Mouse (Mus musculus): ENCODE data around the gene Timp2. TPM values are rescaled to one million over a fixed set of nuclear protein-coding genes. Genes with fewer than 3 reads are reported as not detected.
"Not testable (repeated sequence)": the region's sequence is repeated elsewhere in the genome, so short reads cannot be mapped to it uniquely, and the experiment has no call there.

Gene Timp2
- total RNA-seq (2015; ENCODE audit: low replicate concordance) (4.8 and 12.9 TPM in 2 replicates), total RNA-seq (2017; ENCODE audit: low replicate concordance) (8.3 and 11.3 TPM in 2 replicates)

- ATAC-seq (replicated peaks; ENCODE audit: low FRiP score, poor library complexity, severe bottlenecking), result no peak
Observed at GRCm38 (mm10) chr11:118355640-118356039, at the start of gene Timp2. Timp2 (minus strand) TSS chr11:118355740.

DNA sequence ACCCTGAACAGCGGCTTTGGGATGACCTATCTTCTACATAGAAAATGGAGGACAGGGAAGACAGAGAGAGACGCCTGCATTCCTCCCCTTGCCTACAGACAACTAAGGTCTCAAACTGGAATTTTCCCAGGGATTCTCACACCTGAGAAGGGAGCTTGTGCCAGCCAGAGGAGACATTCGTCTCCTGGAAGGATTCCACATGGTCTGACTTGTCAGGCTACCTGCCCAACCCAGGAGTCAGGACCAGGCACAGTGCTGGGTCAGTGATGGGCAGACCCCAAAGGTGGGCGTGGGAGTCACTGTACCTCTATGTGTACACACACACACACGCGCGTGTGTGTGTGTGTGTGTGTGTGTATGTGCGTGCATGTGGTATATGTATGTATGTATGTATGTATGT, 49.8 kb upstream of the Timp2 start:
- ATAC-seq (replicated peaks; ENCODE audit: low FRiP score, poor library complexity, severe bottlenecking), result no peak

GRCm38 (mm10) chr11:118403951-118404899, 48.7 kb upstream of the Timp2 start:
- ATAC-seq (replicated peaks; ENCODE audit: low FRiP score, poor library complexity, severe bottlenecking), result no peak

- ATAC-seq (replicated peaks; ENCODE audit: low FRiP score, poor library complexity, severe bottlenecking), result no peak
Observed at GRCm38 (mm10) chr11:118403183-118403582, 47.6 kb upstream of the Timp2 start.

DNA sequence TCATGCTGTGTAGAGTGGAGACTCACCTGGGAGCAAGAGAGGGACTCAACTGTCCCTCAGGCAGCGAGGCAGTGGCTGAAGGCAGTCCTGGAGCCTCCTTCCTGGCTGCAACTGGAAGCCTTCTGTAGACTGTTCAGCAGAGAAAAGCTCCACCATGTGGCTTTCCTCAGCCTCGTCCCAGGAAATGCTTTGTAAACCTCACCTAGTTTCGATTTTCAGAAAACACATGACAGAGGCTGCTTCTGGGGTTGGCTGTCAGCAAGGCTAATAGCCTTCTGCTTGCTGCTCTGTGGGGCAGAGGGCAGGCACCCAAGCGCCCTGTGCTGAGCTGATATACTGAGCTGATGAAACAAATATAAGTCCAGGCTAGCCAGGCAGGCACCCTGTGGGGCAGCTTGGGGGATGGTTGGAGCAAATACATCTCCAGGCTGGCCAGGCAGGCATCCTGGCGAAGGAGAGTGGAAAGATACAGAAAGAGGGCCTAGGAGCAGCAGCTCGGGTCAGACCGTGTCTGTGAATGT, 46.3 kb upstream of the Timp2 start, which contains the start of gene Lgals3bp:
Gene Lgals3bp (minus strand): TSS at position 333 of the 521 bp plus-strand sequence.
- peak; percentile 52 for ATAC-seq (replicated peaks; ENCODE audit: low FRiP score, poor library complexity, severe bottlenecking)

GRCm38 (mm10) chr11:118401195-118401594, 45.7 kb upstream of the Timp2 start:
- peak; percentile 27; the same call in 1 of the 2 replicates for ATAC-seq (replicated peaks; ENCODE audit: low FRiP score, poor library complexity, severe bottlenecking)

- ATAC-seq (replicated peaks; ENCODE audit: low FRiP score, poor library complexity, severe bottlenecking), result no peak
Observed at GRCm38 (mm10) chr11:118400566-118400936, 45.0 kb upstream of the Timp2 start.

DNA sequence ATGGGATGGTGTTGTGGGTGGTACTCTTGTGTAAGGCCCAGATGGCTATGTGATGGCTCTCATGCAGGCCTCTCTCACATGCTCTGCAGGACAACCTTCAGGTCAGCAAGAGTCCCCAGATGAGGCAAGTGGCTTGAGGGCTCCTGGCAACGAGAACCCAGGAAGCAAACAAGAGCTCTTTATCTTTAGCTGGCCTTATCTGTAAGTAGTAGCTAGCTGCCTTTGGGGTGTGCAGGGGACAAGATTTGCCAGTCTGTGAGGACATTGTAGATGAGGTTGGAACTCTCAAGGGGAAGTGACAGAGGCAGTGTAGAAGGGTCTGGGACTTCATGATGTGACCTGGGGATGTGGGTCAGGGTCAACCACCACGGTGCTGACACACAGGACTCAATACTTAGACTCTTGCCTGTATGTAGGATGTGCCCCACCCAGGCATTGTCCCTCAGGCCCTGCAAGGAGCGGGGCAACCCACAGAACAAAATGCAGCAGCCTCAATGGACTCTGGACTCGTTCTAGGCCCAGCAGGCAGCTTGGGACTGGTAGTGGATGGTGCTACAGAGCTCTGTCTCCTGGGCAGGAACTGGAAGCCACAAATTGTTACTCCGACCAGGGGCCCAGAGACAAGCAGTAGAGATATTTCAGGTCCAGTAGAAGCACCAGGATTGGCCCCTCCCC, 44.5 kb upstream of the Timp2 start:
- peak; percentile 41 for ATAC-seq (replicated peaks; ENCODE audit: low FRiP score, poor library complexity, severe bottlenecking)

DNA sequence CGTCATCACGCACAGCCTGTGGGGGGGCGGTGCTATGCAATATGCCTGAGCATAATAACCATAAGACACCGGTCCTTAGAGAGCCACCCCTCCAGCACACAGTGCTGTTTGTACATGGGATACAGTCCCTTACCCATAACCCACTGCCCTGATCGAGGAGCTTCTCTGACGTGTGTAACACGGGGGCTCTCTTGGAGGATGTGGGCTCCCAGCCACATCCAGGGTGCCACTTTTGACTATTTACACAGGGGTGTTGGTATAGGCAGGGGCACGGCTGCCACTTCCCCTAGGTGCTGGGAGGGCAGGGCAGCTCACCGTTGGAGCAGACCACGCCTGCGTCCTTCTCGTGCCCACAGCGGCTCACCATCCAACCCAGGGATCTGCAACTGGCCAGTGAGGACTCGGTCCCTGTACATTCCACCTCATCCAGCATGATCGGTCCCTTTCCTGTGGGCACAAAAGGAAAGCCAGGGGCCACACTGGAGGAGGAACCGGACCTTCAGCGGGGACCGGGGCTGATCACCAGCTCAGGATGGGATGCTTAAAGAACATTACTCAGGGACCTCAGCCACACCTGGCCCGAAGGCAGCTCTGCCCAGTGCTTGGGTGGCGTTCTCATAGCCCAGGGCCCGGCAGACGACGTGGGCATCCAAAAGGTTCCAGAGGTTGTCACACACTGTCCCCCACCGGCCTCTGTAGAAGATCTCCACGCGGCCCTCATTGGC, 42.4 kb upstream of the Timp2 start:
- no peak for ATAC-seq (replicated peaks; ENCODE audit: low FRiP score, poor library complexity, severe bottlenecking)

GRCm38 (mm10) chr11:118394538-118394937, 39.0 kb upstream of the Timp2 start:
- ATAC-seq (replicated peaks; ENCODE audit: low FRiP score, poor library complexity, severe bottlenecking), result no peak

DNA sequence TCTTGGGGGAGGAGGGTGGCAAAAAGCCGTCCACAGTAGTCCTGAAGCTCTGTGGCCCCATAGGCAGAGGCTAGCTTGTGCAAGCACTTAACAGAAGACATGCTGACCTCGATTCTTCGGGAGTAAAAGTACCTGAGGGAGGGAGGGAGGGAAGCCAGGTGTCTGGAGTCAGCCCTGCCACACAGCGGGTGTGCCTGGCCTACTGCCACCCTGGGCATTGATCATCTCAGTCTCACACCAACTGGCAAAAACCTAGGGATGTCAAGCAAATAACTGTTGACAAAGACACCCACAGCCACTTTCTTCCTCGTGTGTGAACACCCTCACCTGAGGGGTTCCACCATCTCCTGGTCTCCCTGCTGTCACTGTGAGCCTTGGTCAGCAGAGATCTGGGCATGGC, 38.5 kb upstream of the Timp2 start:
- no peak for ATAC-seq (replicated peaks; ENCODE audit: low FRiP score, poor library complexity, severe bottlenecking)

- not testable (repeated sequence) for ATAC-seq (replicated peaks; ENCODE audit: low FRiP score, poor library complexity, severe bottlenecking)
Observed at GRCm38 (mm10) chr11:118387816-118388215, 32.3 kb upstream of the Timp2 start.

- peak; percentile 74 for ATAC-seq (replicated peaks; ENCODE audit: low FRiP score, poor library complexity, severe bottlenecking)
Observed at GRCm38 (mm10) chr11:118379251-118380009, 23.9 kb upstream of the Timp2 start.

- ATAC-seq (replicated peaks; ENCODE audit: low FRiP score, poor library complexity, severe bottlenecking), result no peak
Observed at GRCm38 (mm10) chr11:118378656-118379055, 23.1 kb upstream of the Timp2 start.

- not testable (repeated sequence) for ATAC-seq (replicated peaks; ENCODE audit: low FRiP score, poor library complexity, severe bottlenecking)
Observed at GRCm38 (mm10) chr11:118376323-118376722, 20.8 kb upstream of the Timp2 start.

DNA sequence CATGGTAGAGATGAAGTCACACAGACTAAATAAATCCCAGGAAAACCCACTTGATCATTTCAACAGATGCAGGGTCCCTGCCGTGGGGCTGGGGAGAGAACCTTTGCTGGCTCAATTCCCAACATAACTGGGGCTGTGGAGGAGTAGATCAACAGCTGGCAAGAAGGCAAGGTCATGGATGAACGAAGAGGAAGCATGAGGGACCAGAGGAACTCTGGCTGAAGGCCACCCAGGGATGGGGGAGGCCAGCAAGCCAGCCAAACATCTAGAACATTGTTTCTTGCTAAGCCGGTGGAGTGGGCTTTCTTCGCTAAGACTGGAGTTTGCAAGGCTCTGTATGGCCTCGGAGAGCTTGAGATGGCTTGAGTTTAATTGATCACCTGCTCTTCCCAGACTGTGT, 20.3 kb upstream of the Timp2 start:
- ATAC-seq (replicated peaks; ENCODE audit: low FRiP score, poor library complexity, severe bottlenecking), result no peak

GRCm38 (mm10) chr11:118375461-118375860, 19.9 kb upstream of the Timp2 start:
- ATAC-seq (replicated peaks; ENCODE audit: low FRiP score, poor library complexity, severe bottlenecking), result no peak

DNA sequence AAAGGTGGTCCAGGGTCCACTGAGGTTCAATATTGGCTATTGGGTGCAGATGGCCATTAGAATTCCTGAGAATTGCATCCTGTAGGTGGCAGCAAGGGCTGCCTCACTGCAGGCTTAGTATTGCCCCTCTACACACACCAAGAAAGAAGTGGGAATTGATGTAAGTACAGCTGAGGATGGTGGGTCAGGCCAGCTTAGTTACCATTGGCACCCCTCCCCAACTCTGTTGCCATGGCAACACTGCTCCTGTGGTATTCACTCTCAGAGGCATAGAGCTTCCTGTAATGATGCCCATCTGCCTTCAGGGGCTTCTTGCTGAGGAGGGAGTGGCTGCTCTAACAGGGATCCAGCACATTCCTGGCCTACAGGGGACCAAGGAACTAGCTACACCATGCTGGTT, 19.5 kb upstream of the Timp2 start:
- ATAC-seq (replicated peaks; ENCODE audit: low FRiP score, poor library complexity, severe bottlenecking), result no peak

GRCm38 (mm10) chr11:118374506-118374905, 19.0 kb upstream of the Timp2 start:
- no peak for ATAC-seq (replicated peaks; ENCODE audit: low FRiP score, poor library complexity, severe bottlenecking)

Measured in erythroblast, adult 5-6 weeks (primary cell).